Mouse (Mus musculus) neural tube, embryonic 11.5 days (tissue): Measurements from ENCODE around the gene Crtc3. TPM values are rescaled to one million over a fixed set of nuclear protein-coding genes. Genes with fewer than 3 reads are reported as not detected.

Experiments used
- ATAC-seq: fragments of 200-750 bp; cut with Nextera tagmentation; 2 replicates; pipeline ENCODE4 v1.8.0; 2017; ENCODE audit warnings: moderate number of reproducible peaks, mild to moderate bottlenecking, moderate TSS enrichment, moderate library complexity; ENCODE audit not compliant: insufficient read depth, low FRiP score, low TSS enrichment
- DNase-seq: peaks from one replicate; pipeline ENCODE4 v3.0.0-alpha.2; 2015; ENCODE audit warnings: low spot score
- H3K27ac ChIP-seq: fragments of 300-500 bp; sonication (generic); 2 replicates; pipeline ENCODE4 v1.5.1; 2014; ENCODE audit warnings: low read depth, mild to moderate bottlenecking, low read length
- H3K27me3 ChIP-seq: fragments of 300-500 bp; sonication (generic); 2 replicates; pipeline ENCODE4 v1.6.1; 2014; ENCODE audit warnings: mild to moderate bottlenecking, low read length, mixed read lengths; ENCODE audit not compliant: control insufficient read depth, insufficient read depth
- H3K36me3 ChIP-seq: fragments of 300-500 bp; sonication (generic); 2 replicates; pipeline ENCODE4 v1.6.1; 2014; ENCODE audit warnings: mild to moderate bottlenecking, low read length, moderate library complexity, mixed read lengths; ENCODE audit not compliant: control insufficient read depth, insufficient read depth
- H3K4me1 ChIP-seq: fragments of 300-500 bp; sonication (generic); 2 replicates; pipeline ENCODE4 v1.6.1; 2014; ENCODE audit warnings: low read length, mixed read lengths; ENCODE audit not compliant: control insufficient read depth, insufficient read depth
- H3K4me2 ChIP-seq: fragments of 300-500 bp; sonication (generic); 2 replicates; pipeline ENCODE4 v1.6.1; 2014; ENCODE audit warnings: low read depth, mild to moderate bottlenecking, moderate library complexity
- H3K4me3 ChIP-seq: fragments of 300-500 bp; sonication (generic); 2 replicates; pipeline ENCODE4 v1.5.1; 2014; ENCODE audit warnings: low read depth, low read length
- H3K9ac ChIP-seq: fragments of 300-500 bp; sonication (generic); 2 replicates; pipeline ENCODE4 v1.6.1; 2014; ENCODE audit warnings: mild to moderate bottlenecking, low read length
- H3K9me3 ChIP-seq: fragments of 300-500 bp; sonication (generic); 2 replicates; pipeline ENCODE4 v1.6.1; 2016; ENCODE audit warnings: low read length; ENCODE audit not compliant: control insufficient read depth
- WGBS: fragments of 180-500 bp; shearing (Covaris S2); extraction: QIAGEN DNeasy Blood & Tissue Kit; methylation state at CpG from one replicate; pipeline ENCODE4 v1.1.7; 2014; 5-methylcytosine and 5-hydroxymethylcytosine counted together
- polyA plus RNA-seq: library from polyadenylated mRNA; unstranded; fragments of >200 nt; fragmentation: Nextera tagmentation; extraction: Ambion mirVana; gene quantifications from 2 replicates; pipeline ENCODE4 v1.2.1, GENCODE M21; 2014

The Crtc3 gene
- polyA plus RNA-seq, 1 experiment from 2014 or later, result 11.8 TPM

- no peaks in the 10 kb centered on the region for H3K27me3 ChIP-seq
- ATAC-seq, result no peak
- H3K4me3 ChIP-seq, result no peak overlapping the region
- WGBS, result 44% methylated on average over 8 of the region's 8 CpGs
- H3K9me3 ChIP-seq, result no peaks in the 10 kb centered on the region
- DNase-seq, result no peak
- H3K4me1 ChIP-seq, result no peaks in the 10 kb centered on the region
- no peaks in the 10 kb centered on the region for H3K36me3 ChIP-seq
- no peak overlapping the region for H3K9ac ChIP-seq
- H3K27ac ChIP-seq, result no peak overlapping the region
- H3K4me2 ChIP-seq, result no peak overlapping the region
These were observed 130.6 kb downstream of the Crtc3 start for GRCm38 (mm10) chr7:80558101-80558500.

DNA sequence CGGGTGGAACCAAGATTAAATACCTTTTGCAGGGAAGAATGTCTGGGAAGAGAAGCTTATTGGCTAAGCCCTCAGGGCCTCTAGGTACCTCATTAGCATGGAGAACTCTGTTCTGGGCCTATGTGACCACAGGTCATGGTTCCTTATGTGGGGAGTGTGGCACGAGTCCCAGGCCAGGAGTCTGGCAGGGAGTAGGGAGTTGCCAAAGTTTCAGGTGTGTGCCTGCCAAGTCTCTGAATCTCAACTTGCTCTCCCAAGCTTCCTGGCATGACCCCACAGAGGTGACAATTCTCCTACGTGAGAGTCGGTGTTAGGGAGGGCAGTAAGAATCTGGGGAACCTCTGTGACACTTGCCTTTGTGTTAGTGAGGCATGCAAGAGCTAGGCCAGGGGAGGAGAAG, 131.5 kb downstream of the Crtc3 start:
- no peak overlapping the region for H3K9ac ChIP-seq
- ATAC-seq, result no peak
- H3K27ac ChIP-seq, result no peak overlapping the region
- H3K36me3 ChIP-seq, result no peaks in the 10 kb centered on the region
- no peaks in the 10 kb centered on the region for H3K27me3 ChIP-seq
- H3K4me1 ChIP-seq, result no peaks in the 10 kb centered on the region
- DNase-seq, result no peak
- no peak overlapping the region for H3K4me2 ChIP-seq
- H3K9me3 ChIP-seq, result no peaks in the 10 kb centered on the region
- 90% methylated on average over 4 of the region's 4 CpGs for WGBS
- no peak overlapping the region for H3K4me3 ChIP-seq

- no peak overlapping the region for H3K27ac ChIP-seq
- ATAC-seq (no peak), DNase-seq (no peak)
- 88% methylated on average over 3 of the region's 3 CpGs for WGBS
- H3K4me3 ChIP-seq, result no peak overlapping the region
- no peak overlapping the region for H3K9ac ChIP-seq
- no peaks in the 10 kb centered on the region for H3K36me3 ChIP-seq
- no peaks in the 10 kb centered on the region for H3K27me3 ChIP-seq
- H3K4me1 ChIP-seq, result no peaks in the 10 kb centered on the region
- H3K9me3 ChIP-seq, result no peaks in the 10 kb centered on the region
- no peak overlapping the region for H3K4me2 ChIP-seq
These were observed 132.5 kb downstream of the Crtc3 start for GRCm38 (mm10) chr7:80556166-80556565.

DNA sequence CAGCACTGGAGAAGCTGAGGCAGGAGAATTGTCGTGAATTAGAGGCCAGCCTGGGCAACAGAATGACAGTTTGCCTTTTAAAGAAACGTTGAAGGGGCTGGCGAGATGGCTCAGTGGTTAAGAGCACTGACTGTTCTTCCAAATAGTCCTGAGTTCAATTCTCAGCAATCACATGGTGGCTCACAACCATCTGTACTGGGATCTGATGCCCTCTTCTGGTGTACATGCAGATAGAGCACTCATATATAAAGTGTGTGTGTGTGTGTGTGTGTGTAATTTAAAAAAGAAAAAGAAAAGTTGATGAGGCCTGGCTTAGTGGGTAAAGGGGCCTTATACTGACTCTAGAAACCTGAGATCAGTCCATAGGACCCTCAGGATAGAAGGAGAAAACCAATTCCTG, 133.5 kb downstream of the Crtc3 start:
- Histone ChIP-seq H3K27ac (no peak overlapping the region), H3K4me2 (no peak overlapping the region), H3K4me1 (no peaks in the 10 kb centered on the region), H3K27me3 (no peaks in the 10 kb centered on the region), H3K36me3 (no peaks in the 10 kb centered on the region), H3K9me3 (no peaks in the 10 kb centered on the region), H3K9ac (no peak overlapping the region), H3K4me3 (no peak overlapping the region)
- WGBS, result 76% methylated on average over 3 of the region's 3 CpGs
- DNase-seq (no peak), ATAC-seq (no peak)

DNA sequence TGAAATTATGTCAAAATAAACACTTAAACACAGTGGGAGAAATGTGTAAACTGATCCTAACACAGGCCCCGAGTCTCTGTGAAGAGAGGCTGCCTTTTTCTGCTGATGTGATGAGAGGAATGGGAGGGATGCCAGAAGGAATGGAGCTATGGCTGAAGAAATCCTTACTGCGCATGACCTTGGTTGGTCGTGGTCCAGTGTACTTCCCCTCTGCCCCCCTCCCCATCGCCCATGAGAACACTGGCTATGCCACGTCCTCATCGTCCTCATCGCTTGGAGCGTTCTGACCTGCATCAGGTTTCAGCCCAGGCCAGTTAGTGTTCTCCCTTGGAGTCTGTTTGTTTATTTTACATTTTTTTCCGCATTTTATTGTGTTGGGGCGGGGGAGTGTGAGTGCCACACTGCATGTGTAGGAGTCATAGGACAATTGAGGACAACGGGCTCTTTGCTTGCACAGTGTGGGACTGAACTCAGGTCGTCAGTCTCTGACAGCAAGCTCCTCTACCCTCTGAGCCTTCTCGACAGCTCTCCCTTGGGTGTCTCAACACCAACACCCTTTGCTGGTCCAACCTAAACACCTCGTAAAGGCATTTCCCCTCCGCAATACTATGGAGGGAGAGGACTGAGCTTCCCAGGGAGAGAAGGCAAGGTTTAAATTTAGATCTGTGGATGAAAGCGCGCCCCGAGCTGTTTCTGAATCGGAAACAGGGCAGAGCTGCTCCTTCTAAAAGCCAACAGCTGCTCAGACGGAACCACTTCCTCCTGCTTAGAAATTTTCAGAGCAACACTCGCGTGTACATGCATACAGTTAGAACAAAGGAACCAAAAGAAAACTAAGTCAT, 134.3 kb downstream of the Crtc3 start:
- Histone ChIP-seq H3K4me2 (no peak overlapping the region), H3K9me3 (no peaks in the 10 kb centered on the region), H3K4me1 (no peaks in the 10 kb centered on the region), H3K27ac (no peak overlapping the region), H3K36me3 (no peaks in the 10 kb centered on the region), H3K27me3 (no peaks in the 10 kb centered on the region), H3K9ac (no peak overlapping the region), H3K4me3 (no peak overlapping the region)
- DNase-seq, result no peak
- WGBS, result 75% methylated on average over 22 of the region's 22 CpGs
- ATAC-seq, result no peak

DNA sequence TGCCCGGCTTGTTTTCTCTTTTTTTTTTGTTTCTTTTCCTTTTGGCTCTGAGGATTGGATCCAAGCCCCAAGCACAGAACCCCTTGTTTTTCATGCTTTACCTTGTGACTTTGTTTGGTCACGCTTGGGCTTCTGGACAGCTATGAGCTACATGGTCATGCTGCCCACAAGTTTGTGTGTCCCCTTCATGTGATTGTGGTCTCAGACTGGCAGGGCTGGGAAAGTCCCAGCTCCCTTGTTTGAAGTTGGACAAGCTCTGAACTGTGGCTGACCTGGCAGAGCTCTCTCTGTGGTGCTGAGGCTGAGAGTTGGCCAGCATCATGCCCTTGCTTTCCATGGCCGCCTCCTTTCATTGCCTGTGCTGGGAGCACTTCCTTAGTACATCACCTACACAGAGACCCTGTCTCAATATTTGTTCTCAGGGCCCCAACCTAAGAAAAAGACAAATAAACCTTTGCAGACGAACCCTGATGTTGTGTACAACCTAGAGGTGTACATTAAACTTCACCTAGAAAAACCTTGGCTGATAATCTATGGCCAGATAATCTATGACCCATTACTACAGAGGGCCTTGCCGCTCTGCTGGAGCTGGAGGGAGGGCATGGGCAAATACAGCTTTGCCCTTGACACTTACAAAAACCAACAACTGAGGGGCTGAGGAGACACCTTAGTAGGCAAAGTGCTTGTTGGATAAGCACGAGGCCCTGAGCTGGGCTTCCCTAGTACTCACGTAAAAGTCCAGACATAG, 140.0 kb downstream of the Crtc3 start:
- Histone ChIP-seq H3K27ac (no peak overlapping the region), H3K4me1 (no peaks in the 10 kb centered on the region), H3K36me3 (no peaks in the 10 kb centered on the region), H3K9me3 (no peaks in the 10 kb centered on the region), H3K4me3 (no peak overlapping the region), H3K4me2 (no peak overlapping the region), H3K9ac (no peak overlapping the region), H3K27me3 (no peaks in the 10 kb centered on the region)
- WGBS, result 86% methylated on average over 7 of the region's 7 CpGs
- no peak for ATAC-seq
- DNase-seq, result no peak

DNA sequence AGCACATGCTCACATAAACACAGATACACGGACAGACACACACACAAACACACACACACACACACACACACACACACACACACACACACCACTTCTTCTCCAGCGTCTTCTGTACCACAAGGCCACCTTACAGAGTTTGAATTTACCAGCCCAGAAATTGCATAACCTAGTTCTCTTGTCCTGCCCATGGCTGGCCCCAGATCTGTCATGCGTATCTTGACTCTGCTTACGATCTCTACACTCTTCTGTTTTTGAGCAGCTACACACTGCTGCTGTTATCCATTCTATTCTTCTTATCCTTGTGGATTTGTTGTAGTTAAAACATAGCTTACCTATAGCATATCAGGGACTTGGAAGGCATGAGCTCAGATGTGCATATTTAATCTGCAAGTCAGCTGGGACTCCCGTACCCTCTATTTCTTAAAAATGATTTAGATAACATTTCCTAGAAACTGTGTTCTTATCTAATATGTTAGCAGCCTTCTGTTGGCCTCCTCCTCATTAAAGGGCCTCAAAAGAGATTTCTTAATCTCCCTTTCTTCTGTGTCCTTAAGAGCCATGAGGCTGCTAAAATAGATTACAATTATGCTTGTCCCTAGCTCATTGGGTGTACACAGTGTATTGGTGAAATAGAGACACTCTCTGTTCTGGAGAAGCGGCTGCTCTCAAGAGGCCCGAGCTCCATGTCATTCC, 146.4 kb downstream of the Crtc3 start:
- H3K4me3 ChIP-seq, result no peak overlapping the region
- no peak for DNase-seq
- 85% methylated on average over 7 of the region's 7 CpGs for WGBS
- H3K9me3 ChIP-seq, result no peaks in the 10 kb centered on the region
- no peak for ATAC-seq
- no peaks in the 10 kb centered on the region for H3K4me1 ChIP-seq
- no peaks in the 10 kb centered on the region for H3K27me3 ChIP-seq
- H3K4me2 ChIP-seq, result no peak overlapping the region
- no peaks in the 10 kb centered on the region for H3K36me3 ChIP-seq
- H3K9ac ChIP-seq, result no peak overlapping the region
- H3K27ac ChIP-seq, result no peak overlapping the region

DNA sequence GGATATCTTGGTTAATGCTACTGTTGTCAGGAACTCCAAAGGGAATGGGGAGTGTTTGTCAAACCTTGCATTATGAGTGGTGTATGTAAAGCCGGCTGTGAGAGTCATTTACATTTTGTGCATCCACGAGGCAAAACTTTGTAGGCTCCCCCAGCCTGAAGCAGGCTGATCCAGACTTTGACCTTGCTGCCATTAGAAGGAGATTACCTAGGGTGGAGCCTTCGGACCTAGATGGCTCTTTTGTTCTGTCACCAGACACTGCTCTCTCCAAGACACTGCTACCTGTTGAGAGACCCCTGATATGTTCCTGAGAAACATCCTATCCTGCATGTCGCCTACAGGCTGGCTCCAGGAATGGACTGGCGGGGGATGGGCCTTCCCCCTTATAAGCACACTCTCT, 149.1 kb downstream of the Crtc3 start:
- no peaks in the 10 kb centered on the region for H3K4me1 ChIP-seq
- no peak overlapping the region for H3K4me3 ChIP-seq
- no peaks in the 10 kb centered on the region for H3K27me3 ChIP-seq
- H3K36me3 ChIP-seq, result no peaks in the 10 kb centered on the region
- H3K27ac ChIP-seq, result no peak overlapping the region
- ATAC-seq, result no peak
- no peak for DNase-seq
- no peak overlapping the region for H3K9ac ChIP-seq
- 71% methylated on average over 5 of the region's 5 CpGs for WGBS
- no peaks in the 10 kb centered on the region for H3K9me3 ChIP-seq
- no peak overlapping the region for H3K4me2 ChIP-seq
